Mouse (Mus musculus) brain, embryonic 14.5 days (tissue): Measurements from ENCODE around the gene Trafd1.

Source experiments
- CTCF ChIP-seq: fragments of 200-500 bp; IDR thresholded peaks from 2 replicates; pipeline ENCODE4 v1.5.1; 2012; ENCODE audit warnings: inconsistent platforms, mild to moderate bottlenecking, moderate library complexity, borderline replicate concordance; ENCODE audit not compliant: insufficient read depth, insufficient read length; ENCODE audit errors: extremely low read depth
- POLR2A ChIP-seq: fragments of 200-500 bp; IDR thresholded peaks from 2 replicates; pipeline ENCODE4 v1.6.1; 2012; ENCODE audit warnings: mild to moderate bottlenecking, inconsistent platforms, borderline replicate concordance; ENCODE audit not compliant: poor library complexity, insufficient read depth, insufficient read length, severe bottlenecking; ENCODE audit errors: extremely low read depth

GRCm38 (mm10) chr5:121392667-121393380 lies 7.4 kb upstream of the Trafd1 start:
- TF ChIP-seq CTCF (peak; percentile 69; the same call in 1 of the 2 replicates), POLR2A (no peak)
